Mouse (Mus musculus) activated CD4-positive, CD25-positive, alpha-beta regulatory T cell (primary cell): ENCODE results near the gene Rnase11. TPM values are rescaled to one million over a fixed set of nuclear protein-coding genes. Genes with fewer than 3 reads are reported as not detected.

Experiments
- polyA plus RNA-seq, 2 experiments: library from polyadenylated mRNA; unstranded; fragments of 100-300 nt; shearing (Covaris generic); gene quantifications; one replicate each; pipeline ENCODE4 v1.2.1; 2017

Rnase11 gene
- polyA plus RNA-seq, result not detected

GRCm38 (mm10) chr14:51050063-51050462 lies at the start of gene Rnase11:
Rnase11 (minus strand) TSS chr14:51050163.

GRCm38 (mm10) chr14:51090921-51091900 lies 41.2 kb upstream of the Rnase11 start, which contains the start of the genes Rnase4 and Ang:
Rnase4 (plus strand) TSS chr14:51091077.
Ang (plus strand) TSS chr14:51091150.

GRCm38 (mm10) chr14:51074335-51074734 lies 24.4 kb upstream of the Rnase11 start, which contains the start of gene Olfr750:
Olfr750 (minus strand) TSS chr14:51074435.

GRCm38 (mm10) chr14:51057401-51057831 lies 7.5 kb upstream of the Rnase11 start, which contains the start of gene Rnase12:
Rnase12 (minus strand) TSS chr14:51057661.

GRCm38 (mm10) chr14:51041769-51042168 lies 8.2 kb downstream of the Rnase11 start, which contains the start of gene Rnase9:
Rnase9 (minus strand) TSS chr14:51041869.

GRCm38 (mm10) chr14:51007152-51007801 lies 42.7 kb downstream of the Rnase11 start, which contains the start of gene Rnase10:
Rnase10 (plus strand) TSS chr14:51007751.

Other genes starting within 250 kb of the Rnase11 start
- not detected for gene Ccnb1ip1, start 242.4 kb downstream of the Rnase11 start, polyA plus RNA-seq
- gene Parp2, start 242.3 kb downstream of the Rnase11 start, polyA plus RNA-seq, result 10 to 100 TPM; 59.8 to 62.3 TPM
- gene Tep1, start 179.6 kb downstream of the Rnase11 start, polyA plus RNA-seq, result 10 to 100 TPM; 19.2 to 24.1 TPM
- under 1 TPM; 0.02 to 0.21 TPM for gene Klhl33, start 152.7 kb downstream of the Rnase11 start, polyA plus RNA-seq
- gene Osgep, start 125.3 kb downstream of the Rnase11 start, polyA plus RNA-seq, result 10 to 100 TPM; 84.6 to 90.7 TPM
- 10 to 100 TPM; 41.2 to 87.4 TPM for gene Apex1, start 125.2 kb downstream of the Rnase11 start, polyA plus RNA-seq
- 10 to 100 TPM; 60.2 to 68.1 TPM for gene Pip4p1, start 119.3 kb downstream of the Rnase11 start, polyA plus RNA-seq
- gene Pnp, start 119.1 kb downstream of the Rnase11 start, polyA plus RNA-seq, result 10 to 100 TPM; 50.8 to 76.6 TPM
- not detected for gene Gm49342, start 105.6 kb downstream of the Rnase11 start, polyA plus RNA-seq
- 1 to 10 TPM; 1.6 to 2.0 TPM for gene Pnp2, start 94.2 kb downstream of the Rnase11 start, polyA plus RNA-seq
- gene Rnase10, start 42.4 kb downstream of the Rnase11 start, polyA plus RNA-seq, result under 1 TPM in 1 of 2 experiments, not detected in 1; 0.19 TPM
- gene Rnase9, start 8.3 kb downstream of the Rnase11 start, polyA plus RNA-seq, result not detected
- gene Rnase12, start 7.5 kb upstream of the Rnase11 start, polyA plus RNA-seq, result under 1 TPM in 1 of 2 experiments, not detected in 1; 0.51 TPM
- gene Olfr750, start 24.3 kb upstream of the Rnase11 start, polyA plus RNA-seq, result under 1 TPM in 1 of 2 experiments, not detected in 1; 0.44 TPM
- gene Rnase4, start 40.9 kb upstream of the Rnase11 start, polyA plus RNA-seq, result 10 to 100 TPM in 1 of 2 experiments, 1 to 10 TPM in 1; 9.8 to 25.8 TPM
- 1 to 10 TPM in 1 of 2 experiments, under 1 TPM in 1; 0.49 to 8.6 TPM for gene Ang, start 41.0 kb upstream of the Rnase11 start, polyA plus RNA-seq
- gene Eddm3b, start 64.3 kb upstream of the Rnase11 start, polyA plus RNA-seq, result not detected
- 1 to 10 TPM; 1.3 to 2.7 TPM for gene Rnase6, start 73.7 kb upstream of the Rnase11 start, polyA plus RNA-seq
- gene Rnase1, start 96.6 kb upstream of the Rnase11 start, polyA plus RNA-seq, result under 1 TPM in 1 of 2 experiments, not detected in 1; 0.47 TPM
- gene Rnase2b, start 112.1 kb upstream of the Rnase11 start, polyA plus RNA-seq, result not detected
- not detected for gene Ang2, start 149.0 kb upstream of the Rnase11 start, polyA plus RNA-seq
- not detected for gene Ear14, start 153.2 kb upstream of the Rnase11 start, polyA plus RNA-seq
- gene Rnase2a, start 205.9 kb upstream of the Rnase11 start, polyA plus RNA-seq, result under 1 TPM in 1 of 2 experiments, not detected in 1; 0.95 TPM